Mouse (Mus musculus) neural tube, embryonic 11.5 days (tissue): Measurements from ENCODE around the gene Pappa2. TPM values are rescaled to one million over a fixed set of nuclear protein-coding genes. Genes with fewer than 3 reads are reported as not detected.

Experiments used
- ATAC-seq: fragments of 200-750 bp; cut with Nextera tagmentation; 2 replicates; pipeline ENCODE4 v1.8.0; 2017; ENCODE audit warnings: moderate number of reproducible peaks, mild to moderate bottlenecking, moderate TSS enrichment, moderate library complexity; ENCODE audit not compliant: insufficient read depth, low FRiP score, low TSS enrichment
- DNase-seq: peaks from one replicate; pipeline ENCODE4 v3.0.0-alpha.2; 2015; ENCODE audit warnings: low spot score
- H3K27ac ChIP-seq: fragments of 300-500 bp; sonication (generic); 2 replicates; pipeline ENCODE4 v1.5.1; 2014; ENCODE audit warnings: low read depth, mild to moderate bottlenecking, low read length
- H3K27me3 ChIP-seq: fragments of 300-500 bp; sonication (generic); 2 replicates; pipeline ENCODE4 v1.6.1; 2014; ENCODE audit warnings: mild to moderate bottlenecking, low read length, mixed read lengths; ENCODE audit not compliant: control insufficient read depth, insufficient read depth
- H3K36me3 ChIP-seq: fragments of 300-500 bp; sonication (generic); 2 replicates; pipeline ENCODE4 v1.6.1; 2014; ENCODE audit warnings: mild to moderate bottlenecking, low read length, moderate library complexity, mixed read lengths; ENCODE audit not compliant: control insufficient read depth, insufficient read depth
- H3K4me1 ChIP-seq: fragments of 300-500 bp; sonication (generic); 2 replicates; pipeline ENCODE4 v1.6.1; 2014; ENCODE audit warnings: low read length, mixed read lengths; ENCODE audit not compliant: control insufficient read depth, insufficient read depth
- H3K4me2 ChIP-seq: fragments of 300-500 bp; sonication (generic); 2 replicates; pipeline ENCODE4 v1.6.1; 2014; ENCODE audit warnings: low read depth, mild to moderate bottlenecking, moderate library complexity
- H3K4me3 ChIP-seq: fragments of 300-500 bp; sonication (generic); 2 replicates; pipeline ENCODE4 v1.5.1; 2014; ENCODE audit warnings: low read depth, low read length
- H3K9ac ChIP-seq: fragments of 300-500 bp; sonication (generic); 2 replicates; pipeline ENCODE4 v1.6.1; 2014; ENCODE audit warnings: mild to moderate bottlenecking, low read length
- H3K9me3 ChIP-seq: fragments of 300-500 bp; sonication (generic); 2 replicates; pipeline ENCODE4 v1.6.1; 2016; ENCODE audit warnings: low read length; ENCODE audit not compliant: control insufficient read depth
- WGBS: fragments of 180-500 bp; shearing (Covaris S2); extraction: QIAGEN DNeasy Blood & Tissue Kit; methylation state at CpG from one replicate; pipeline ENCODE4 v1.1.7; 2014; 5-methylcytosine and 5-hydroxymethylcytosine counted together
- polyA plus RNA-seq: library from polyadenylated mRNA; unstranded; fragments of >200 nt; fragmentation: Nextera tagmentation; extraction: Ambion mirVana; gene quantifications from 2 replicates; pipeline ENCODE4 v1.2.1, GENCODE M21; 2014

Gene Pappa2
- polyA plus RNA-seq, 1 experiment from 2014 or later, result 4.6 TPM

- 65% methylated on average over 1 of the region's 1 CpGs for WGBS
- Histone ChIP-seq H3K9ac (no peak overlapping the region), H3K4me2 (no peak overlapping the region), H3K4me3 (no peak overlapping the region), H3K27ac (no peak overlapping the region), H3K9me3 (no peaks in the 10 kb centered on the region), H3K27me3 (no peaks in the 10 kb centered on the region), H3K36me3 (no peaks in the 10 kb centered on the region), H3K4me1 (no peaks in the 10 kb centered on the region)
- ATAC-seq, result no peak
- DNase-seq, result no peak
Observed at GRCm38 (mm10) chr1:158687726-158688125, 292.6 kb downstream of the Pappa2 start.

GRCm38 (mm10) chr1:158669971-158670592 is 310.2 kb downstream of the Pappa2 start:
- Histone ChIP-seq H3K36me3 (no peaks in the 10 kb centered on the region), H3K4me2 (no peak overlapping the region), H3K4me1 (no peaks in the 10 kb centered on the region), H3K9ac (no peak overlapping the region), H3K27ac (no peak overlapping the region), H3K27me3 (no peaks in the 10 kb centered on the region), H3K9me3 (no peaks in the 10 kb centered on the region), H3K4me3 (no peak overlapping the region)
- peak; percentile 67; the same call in 1 of the 2 replicates for ATAC-seq
- DNase-seq, result peak; percentile 58
- WGBS, result 48% methylated on average over 3 of the region's 3 CpGs

- no peak overlapping the region for H3K4me3 ChIP-seq
- DNase-seq, result no peak
- WGBS, result 84% methylated on average over 3 of the region's 3 CpGs
Observed at GRCm38 (mm10) chr1:158666001-158666400, 314.3 kb downstream of the Pappa2 start.

More at GRCm38 (mm10) chr1:158666001-158666400, 314.3 kb downstream of the Pappa2 start:
- Histone ChIP-seq H3K9ac (no peak overlapping the region), H3K9me3 (no peaks in the 10 kb centered on the region), H3K27ac (no peak overlapping the region), H3K27me3 (no peaks in the 10 kb centered on the region), H3K4me1 (no peaks in the 10 kb centered on the region), H3K36me3 (no peaks in the 10 kb centered on the region), H3K4me2 (no peak overlapping the region)
- ATAC-seq, result no peak
